Mouse (Mus musculus) midbrain, embryonic 11.5 days (tissue): ENCODE measurements around the gene Fgfr1op. TPM values are rescaled to one million over a fixed set of nuclear protein-coding genes. Genes with fewer than 3 reads are reported as not detected.
A peak's percentile ranks its signal among the peaks of the same experiment; 100 is the strongest.
"Not testable (repeated sequence)": the region's sequence is repeated elsewhere in the genome, so short reads cannot be mapped to it uniquely, and the experiment has no call there.

Experiments used
- ATAC-seq: fragments of 200-750 bp; cut with Nextera tagmentation; 2 replicates; pipeline ENCODE4 v1.8.0; 2017; ENCODE audit warnings: moderate TSS enrichment, moderate library complexity; ENCODE audit not compliant: low FRiP score
- DNase-seq: peaks from one replicate; pipeline ENCODE4 v3.0.0; 2015; ENCODE audit warnings: low spot score; ENCODE audit errors: missing footprints
- H3K27ac ChIP-seq: fragments of 300-500 bp; sonication (generic); 2 replicates; pipeline ENCODE4 v1.5.1; 2014; ENCODE audit warnings: low read depth, low read length
- H3K27me3 ChIP-seq: fragments of 300-500 bp; sonication (generic); 2 replicates; pipeline ENCODE4 v1.6.1; 2014; ENCODE audit warnings: mild to moderate bottlenecking, low read length, moderate library complexity, mixed read lengths; ENCODE audit not compliant: control insufficient read depth, insufficient read depth
- H3K36me3 ChIP-seq: fragments of 300-500 bp; sonication (generic); 2 replicates; pipeline ENCODE4 v1.6.1; 2014; ENCODE audit warnings: mild to moderate bottlenecking, low read length, moderate library complexity, mixed read lengths; ENCODE audit not compliant: control insufficient read depth, insufficient read depth
- H3K4me1 ChIP-seq: fragments of 300-500 bp; sonication (generic); 2 replicates; pipeline ENCODE4 v1.6.1; 2014; ENCODE audit warnings: low read length; ENCODE audit not compliant: control insufficient read depth, insufficient read depth
- H3K4me2 ChIP-seq: fragments of 300-500 bp; sonication (generic); 2 replicates; pipeline ENCODE4 v1.6.1; 2014; ENCODE audit warnings: mild to moderate bottlenecking, moderate library complexity
- H3K4me3 ChIP-seq: fragments of 300-500 bp; sonication (generic); 2 replicates; pipeline ENCODE4 v1.5.1; 2014; ENCODE audit warnings: low read depth, low read length
- H3K9ac ChIP-seq: fragments of 300-500 bp; sonication (generic); 2 replicates; pipeline ENCODE4 v1.6.1; 2014; ENCODE audit warnings: low read length
- H3K9me3 ChIP-seq: fragments of 300-500 bp; sonication (generic); 2 replicates; pipeline ENCODE4 v1.6.1; 2016; ENCODE audit warnings: low read length; ENCODE audit not compliant: control insufficient read depth
- WGBS: fragments of 180-500 bp; shearing (Covaris S2); extraction: QIAGEN DNeasy Blood & Tissue Kit; methylation state at CpG from one replicate; pipeline ENCODE4 v1.1.7; 2014; 5-methylcytosine and 5-hydroxymethylcytosine counted together
- polyA plus RNA-seq: library from polyadenylated mRNA; unstranded; fragments of >200 nt; fragmentation: Nextera tagmentation; extraction: Ambion mirVana; gene quantifications from 2 replicates; pipeline ENCODE4 v1.2.1, GENCODE M21; 2014

Fgfr1op gene
- polyA plus RNA-seq, 1 experiment from 2014 or later, result 61.3 TPM

GRCm38 (mm10) chr17:8140210-8140609, 25.1 kb upstream of the Fgfr1op start:
- H3K9me3 ChIP-seq, DNase-seq, H3K4me3 ChIP-seq, H3K9ac ChIP-seq, H3K27me3 ChIP-seq, ATAC-seq, H3K27ac ChIP-seq, H3K4me1 ChIP-seq, H3K36me3 ChIP-seq, H3K4me2 ChIP-seq: not testable (repeated sequence)
- 32% methylated on average over 3 of the region's 3 CpGs for WGBS

GRCm38 (mm10) chr17:8143802-8144673, 21.3 kb upstream of the Fgfr1op start:
- H3K4me3 ChIP-seq, H3K27ac ChIP-seq, H3K4me1 ChIP-seq, H3K36me3 ChIP-seq, H3K9me3 ChIP-seq, DNase-seq, H3K27me3 ChIP-seq, H3K4me2 ChIP-seq, H3K9ac ChIP-seq, ATAC-seq: not testable (repeated sequence)
- 57% methylated on average over 13 of the region's 14 CpGs for WGBS

- H3K27ac ChIP-seq, H3K4me1 ChIP-seq, DNase-seq, H3K27me3 ChIP-seq, H3K36me3 ChIP-seq, H3K9me3 ChIP-seq, ATAC-seq: not testable (repeated sequence)
- Histone ChIP-seq H3K4me2 (peak overlapping the region; percentile 42), H3K9ac (peak overlapping the region; percentile 65; the same call in 1 of the 2 replicates), H3K4me3 (peak overlapping the region; percentile 43)
- WGBS, result 29% methylated on average over 5 of the region's 5 CpGs
Measured at GRCm38 (mm10) chr17:8146931-8147330, 18.4 kb upstream of the Fgfr1op start.

GRCm38 (mm10) chr17:8147439-8148316, 17.6 kb upstream of the Fgfr1op start, which contains the start of the genes Gm49673 and Rnaset2a:
Gene Gm49673, minus strand, starts transcription at chr17:8147788.
Gene Rnaset2a, minus strand, starts transcription at chr17:8148097.
- H3K27ac ChIP-seq, H3K9me3 ChIP-seq, H3K36me3 ChIP-seq, H3K4me1 ChIP-seq, H3K27me3 ChIP-seq: not testable (repeated sequence)
- Histone ChIP-seq H3K4me3 (peak within 1 kb of the TSS; percentile 43), H3K9ac (peak within 1 kb of the TSS; percentile 65), H3K4me2 (peak within 1 kb of the TSS; percentile 42)
- DNase-seq, result peak; percentile 91
- WGBS, result 3% methylated on average over 30 of the region's 67 CpGs
- peak; percentile 99 for ATAC-seq

- WGBS, result 87% methylated on average over 6 of the region's 7 CpGs
- not testable (repeated sequence) for H3K27me3 ChIP-seq, ATAC-seq, H3K9ac ChIP-seq, H3K27ac ChIP-seq, H3K4me1 ChIP-seq, H3K4me2 ChIP-seq, H3K4me3 ChIP-seq, H3K9me3 ChIP-seq, H3K36me3 ChIP-seq, DNase-seq
Measured at GRCm38 (mm10) chr17:8155010-8155409, 10.3 kb upstream of the Fgfr1op start.

GRCm38 (mm10) chr17:8155982-8156381, 9.3 kb upstream of the Fgfr1op start:
- H3K27me3 ChIP-seq, H3K36me3 ChIP-seq, ATAC-seq, DNase-seq, H3K4me2 ChIP-seq, H3K4me3 ChIP-seq, H3K9ac ChIP-seq, H3K4me1 ChIP-seq, H3K27ac ChIP-seq, H3K9me3 ChIP-seq: not testable (repeated sequence)
- WGBS, result no CpG with 5 or more reads among the region's 8 CpGs

- WGBS, result no CpG with 5 or more reads among the region's 1 CpGs
- H3K9me3 ChIP-seq, result not testable (repeated sequence)
Measured at GRCm38 (mm10) chr17:8158627-8159026, 6.7 kb upstream of the Fgfr1op start.

GRCm38 (mm10) chr17:8160969-8161368, 4.3 kb upstream of the Fgfr1op start:
- 58% methylated on average over 3 of the region's 3 CpGs for WGBS
- not testable (repeated sequence) for H3K4me1 ChIP-seq, H3K27ac ChIP-seq, H3K4me3 ChIP-seq, H3K9me3 ChIP-seq, H3K9ac ChIP-seq, H3K4me2 ChIP-seq, H3K27me3 ChIP-seq, H3K36me3 ChIP-seq, ATAC-seq
- peak; percentile 79 for DNase-seq

More at GRCm38 (mm10) chr17:8158627-8159026, 6.7 kb upstream of the Fgfr1op start:
- not testable (repeated sequence) for ATAC-seq, H3K4me1 ChIP-seq, H3K4me3 ChIP-seq, H3K4me2 ChIP-seq, H3K36me3 ChIP-seq, H3K27me3 ChIP-seq, DNase-seq, H3K27ac ChIP-seq, H3K9ac ChIP-seq

- DNase-seq, ATAC-seq, H3K27me3 ChIP-seq, H3K9me3 ChIP-seq, H3K4me1 ChIP-seq, H3K27ac ChIP-seq, H3K36me3 ChIP-seq: not testable (repeated sequence)
- Histone ChIP-seq H3K4me2 (peak overlapping the region; percentile 37; the same call in 1 of the 2 replicates), H3K9ac (peak overlapping the region; percentile 49), H3K4me3 (peak overlapping the region; percentile 46)
- under 1% methylated on average over 33 of the region's 42 CpGs for WGBS
Measured at GRCm38 (mm10) chr17:8165608-8165945, 276 bp downstream of the Fgfr1op start.
